Mouse (Mus musculus): Measurements from ENCODE around the gene Pgs1. TPM values are rescaled to one million over a fixed set of nuclear protein-coding genes. Genes with fewer than 3 reads are reported as not detected.

Gene Pgs1
- polyA plus RNA-seq, 1 experiment from 2014 or later: 27.4 TPM

DNA sequence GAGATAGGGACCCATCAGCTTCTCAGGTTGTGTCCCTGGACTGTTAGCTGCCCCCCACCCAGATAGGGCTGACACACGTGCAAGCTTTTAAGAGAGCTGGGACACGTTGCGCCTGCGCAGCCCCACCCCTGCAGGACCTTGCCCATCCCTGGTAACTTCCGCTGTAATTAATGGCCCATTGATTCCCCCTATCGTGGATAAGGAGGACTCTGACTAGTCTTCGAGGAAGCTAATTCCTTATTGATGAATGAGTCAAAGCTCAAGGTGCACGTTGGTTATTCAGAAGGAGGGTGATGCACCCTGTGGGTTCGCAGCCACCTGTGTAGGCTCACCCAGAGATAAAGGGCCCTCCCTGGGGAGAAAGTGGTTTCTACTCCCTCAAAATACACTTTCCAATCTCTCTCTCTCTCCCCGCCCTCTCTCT, 39.1 kb upstream of the Pgs1 start:
- no peak for ATAC-seq (replicated peaks; ENCODE audit: insufficient number of reproducible peaks, low FRiP score, low TSS enrichment)
- Histone ChIP-seq H3K4me3 (ENCODE audit: low read depth, low read length) (no peak overlapping the region), H3K4me2 (no peak overlapping the region), H3K9ac (ENCODE audit: low read depth, low read length) (no peak overlapping the region), H3K36me3 (ENCODE audit: control insufficient read depth, insufficient read depth, low read length) (no peaks in the 10 kb centered on the region), H3K27me3 (ENCODE audit: control insufficient read depth, insufficient read depth, low read length) (peaks cover 6% of the 10 kb centered on the region; the same call in 1 of the 2 replicates), H3K9me3 (replicated peaks; ENCODE audit: control insufficient read depth, low read length) (no peaks in the 10 kb centered on the region), H3K27ac (ENCODE audit: low read depth, low read length) (no peak overlapping the region), H3K4me1 (ENCODE audit: control insufficient read depth, insufficient read depth, low read length) (peaks cover 8% of the 10 kb centered on the region)
- 69% methylated on average over 10 of the region's 10 CpGs for WGBS (ENCODE audit: insufficient replicate concordance)

DNA sequence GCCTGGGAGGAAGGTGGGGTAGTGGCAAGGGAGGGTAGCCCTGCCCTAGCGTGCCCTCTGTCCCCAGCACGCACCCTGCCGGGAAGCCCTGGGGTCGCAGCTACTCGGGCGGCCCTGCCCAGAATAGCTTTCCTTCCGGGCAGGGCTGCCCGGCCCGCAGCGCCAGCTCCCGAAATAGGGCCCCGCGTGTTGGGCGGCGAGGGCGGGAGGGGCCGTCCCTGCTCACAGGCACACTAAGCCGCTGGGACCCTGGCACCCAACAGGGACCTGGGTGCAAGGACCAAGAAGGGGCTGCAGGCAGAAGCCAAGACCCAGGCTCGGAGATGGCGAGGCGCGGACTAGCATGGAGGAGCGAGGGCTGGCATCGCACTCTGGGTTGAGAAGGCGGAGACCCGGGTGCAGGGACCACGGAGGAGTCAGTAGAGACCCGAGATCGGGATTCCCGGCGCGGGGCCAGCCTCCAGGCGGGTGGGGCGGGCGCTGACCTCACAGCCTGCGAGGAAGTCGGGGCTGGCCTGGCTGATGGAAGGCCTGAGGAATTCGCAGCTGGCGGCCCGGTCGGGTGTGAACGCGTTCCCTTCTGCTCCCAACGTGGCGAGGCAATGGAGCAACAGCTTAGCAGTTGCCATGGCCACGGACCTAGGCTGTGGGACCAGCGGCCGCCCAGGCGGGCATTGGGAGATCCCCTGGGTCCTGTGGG, 36.5 kb upstream of the Pgs1 start:
- Histone ChIP-seq H3K4me2 (peak overlapping the region; percentile 85), H3K27me3 (ENCODE audit: control insufficient read depth, insufficient read depth, low read length) (peaks cover 6% of the 10 kb centered on the region; the same call in 1 of the 2 replicates), H3K9me3 (replicated peaks; ENCODE audit: control insufficient read depth, low read length) (no peaks in the 10 kb centered on the region), H3K27ac (ENCODE audit: low read depth, low read length) (peak overlapping the region; percentile 72), H3K4me1 (ENCODE audit: control insufficient read depth, insufficient read depth, low read length) (peaks cover 9% of the 10 kb centered on the region; the same call in 1 of the 2 replicates), H3K9ac (ENCODE audit: low read depth, low read length) (peak overlapping the region; percentile 73), H3K4me3 (ENCODE audit: low read depth, low read length) (peak overlapping the region; percentile 41), H3K36me3 (ENCODE audit: control insufficient read depth, insufficient read depth, low read length) (no peaks in the 10 kb centered on the region)
- peak; percentile 69 for ATAC-seq (replicated peaks; ENCODE audit: insufficient number of reproducible peaks, low FRiP score, low TSS enrichment)
- WGBS (ENCODE audit: insufficient replicate concordance): 1% methylated on average over 49 of the region's 49 CpGs

DNA sequence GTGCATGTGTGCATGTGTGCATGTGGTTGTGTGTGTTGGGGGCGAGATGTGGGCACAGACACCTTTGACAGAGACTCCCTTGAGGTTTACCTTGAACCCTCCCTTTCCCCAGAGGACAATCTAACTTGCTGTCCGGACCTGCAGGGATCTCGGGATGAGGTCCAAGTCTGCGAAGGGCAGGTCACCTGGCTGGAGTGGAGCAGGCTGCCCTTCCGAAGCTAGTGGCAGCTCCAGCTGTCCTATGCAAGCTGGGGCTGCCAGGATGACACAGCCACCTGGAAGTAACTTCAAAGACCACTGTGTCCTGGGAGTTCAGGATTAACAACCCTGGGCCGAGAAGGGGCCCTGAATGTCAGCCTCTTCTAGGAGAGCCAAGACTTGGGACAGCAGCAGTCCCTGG, 34.7 kb upstream of the Pgs1 start:
- no peak overlapping the region for H3K9ac ChIP-seq (ENCODE audit: low read depth, low read length)
- no peak overlapping the region for H3K27ac ChIP-seq (ENCODE audit: low read depth, low read length)
- no peak overlapping the region for H3K4me2 ChIP-seq
- no peak overlapping the region for H3K4me3 ChIP-seq (ENCODE audit: low read depth, low read length)
- WGBS (ENCODE audit: insufficient replicate concordance): 74% methylated on average over 6 of the region's 6 CpGs
- no peak for ATAC-seq (replicated peaks; ENCODE audit: insufficient number of reproducible peaks, low FRiP score, low TSS enrichment)
- no peaks in the 10 kb centered on the region for H3K9me3 ChIP-seq (replicated peaks; ENCODE audit: control insufficient read depth, low read length)
- peaks cover 4% of the 10 kb centered on the region; the same call in 1 of the 2 replicates for H3K27me3 ChIP-seq (ENCODE audit: control insufficient read depth, insufficient read depth, low read length)
- no peaks in the 10 kb centered on the region for H3K36me3 ChIP-seq (ENCODE audit: control insufficient read depth, insufficient read depth, low read length)
- H3K4me1 ChIP-seq (ENCODE audit: control insufficient read depth, insufficient read depth, low read length): peaks cover 14% of the 10 kb centered on the region; the same call in 1 of the 2 replicates

DNA sequence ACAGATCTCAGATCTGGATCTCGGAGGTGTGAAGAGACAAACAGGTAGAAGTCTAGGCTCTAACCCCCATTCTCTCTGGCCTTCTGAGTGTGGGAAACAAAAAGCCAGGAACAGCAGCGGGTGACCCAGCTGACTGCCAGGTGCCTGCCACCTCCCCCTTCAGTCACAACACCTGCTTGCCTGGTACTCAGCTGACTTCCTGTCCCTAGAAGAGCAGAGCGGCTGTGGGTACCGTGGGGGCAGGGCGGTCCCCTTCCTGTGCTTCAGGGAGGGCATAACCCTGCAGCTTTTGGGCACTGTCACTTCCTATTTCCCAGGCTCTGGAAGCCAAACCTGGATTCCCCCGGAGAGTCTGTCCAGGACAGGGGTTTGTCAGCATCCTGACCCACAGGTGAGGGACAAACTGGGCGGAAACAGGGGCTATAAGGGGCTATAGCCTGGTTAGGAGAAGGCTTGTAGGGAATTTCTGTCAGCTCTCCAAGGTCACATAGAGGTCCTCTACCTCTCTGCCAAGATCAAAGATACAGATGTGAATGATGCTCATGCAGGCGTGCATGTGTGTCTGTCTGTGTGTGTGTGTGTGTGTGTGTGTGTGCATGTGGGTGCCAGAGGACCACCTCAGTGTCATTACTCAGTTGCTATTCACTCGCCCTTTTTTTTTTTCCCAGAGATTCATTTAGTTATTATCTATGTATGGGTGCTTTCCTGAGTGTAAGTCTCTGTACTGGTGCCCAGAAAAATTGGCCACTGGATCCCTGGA, 33.7 kb upstream of the Pgs1 start:
- H3K9me3 ChIP-seq (replicated peaks; ENCODE audit: control insufficient read depth, low read length): no peaks in the 10 kb centered on the region
- H3K4me2 ChIP-seq: no peak overlapping the region
- ATAC-seq (replicated peaks; ENCODE audit: insufficient number of reproducible peaks, low FRiP score, low TSS enrichment): no peak
- peaks cover 3% of the 10 kb centered on the region; the same call in 1 of the 2 replicates for H3K27me3 ChIP-seq (ENCODE audit: control insufficient read depth, insufficient read depth, low read length)
- H3K36me3 ChIP-seq (ENCODE audit: control insufficient read depth, insufficient read depth, low read length): no peaks in the 10 kb centered on the region
- H3K27ac ChIP-seq (ENCODE audit: low read depth, low read length): no peak overlapping the region
- 62% methylated on average over 9 of the region's 9 CpGs for WGBS (ENCODE audit: insufficient replicate concordance)
- H3K4me3 ChIP-seq (ENCODE audit: low read depth, low read length): no peak overlapping the region
- peaks cover 14% of the 10 kb centered on the region; the same call in 1 of the 2 replicates for H3K4me1 ChIP-seq (ENCODE audit: control insufficient read depth, insufficient read depth, low read length)
- H3K9ac ChIP-seq (ENCODE audit: low read depth, low read length): no peak overlapping the region

DNA sequence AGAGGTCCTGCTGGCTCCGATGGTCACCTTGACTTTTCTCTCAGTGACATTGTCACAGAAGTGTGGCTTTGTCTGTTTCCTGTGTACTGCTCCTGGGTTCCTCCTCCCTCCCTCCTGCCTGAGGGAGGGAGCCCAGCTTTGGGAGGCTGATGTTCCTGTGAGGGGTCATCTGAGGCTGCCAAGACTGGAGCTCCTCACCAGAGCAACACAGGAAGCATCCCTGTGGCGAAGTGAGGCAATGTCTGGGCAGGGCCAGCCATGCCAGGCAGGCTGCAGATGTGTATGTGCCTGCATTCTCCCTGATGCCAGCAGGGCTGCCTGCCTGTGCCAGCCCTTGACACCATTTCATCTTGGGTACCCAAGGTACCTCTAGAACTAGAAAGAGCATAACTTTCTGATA, 32.0 kb upstream of the Pgs1 start:
- H3K9ac ChIP-seq (ENCODE audit: low read depth, low read length): no peak overlapping the region
- H3K27ac ChIP-seq (ENCODE audit: low read depth, low read length): no peak overlapping the region
- H3K4me1 ChIP-seq (ENCODE audit: control insufficient read depth, insufficient read depth, low read length): peaks cover 18% of the 10 kb centered on the region
- peaks cover 3% of the 10 kb centered on the region; the same call in 1 of the 2 replicates for H3K27me3 ChIP-seq (ENCODE audit: control insufficient read depth, insufficient read depth, low read length)
- no peaks in the 10 kb centered on the region for H3K9me3 ChIP-seq (replicated peaks; ENCODE audit: control insufficient read depth, low read length)
- no peak for ATAC-seq (replicated peaks; ENCODE audit: insufficient number of reproducible peaks, low FRiP score, low TSS enrichment)
- no peak overlapping the region for H3K4me3 ChIP-seq (ENCODE audit: low read depth, low read length)
- H3K36me3 ChIP-seq (ENCODE audit: control insufficient read depth, insufficient read depth, low read length): no peaks in the 10 kb centered on the region
- H3K4me2 ChIP-seq: no peak overlapping the region
- WGBS (ENCODE audit: insufficient replicate concordance): 59% methylated on average over 2 of the region's 2 CpGs

DNA sequence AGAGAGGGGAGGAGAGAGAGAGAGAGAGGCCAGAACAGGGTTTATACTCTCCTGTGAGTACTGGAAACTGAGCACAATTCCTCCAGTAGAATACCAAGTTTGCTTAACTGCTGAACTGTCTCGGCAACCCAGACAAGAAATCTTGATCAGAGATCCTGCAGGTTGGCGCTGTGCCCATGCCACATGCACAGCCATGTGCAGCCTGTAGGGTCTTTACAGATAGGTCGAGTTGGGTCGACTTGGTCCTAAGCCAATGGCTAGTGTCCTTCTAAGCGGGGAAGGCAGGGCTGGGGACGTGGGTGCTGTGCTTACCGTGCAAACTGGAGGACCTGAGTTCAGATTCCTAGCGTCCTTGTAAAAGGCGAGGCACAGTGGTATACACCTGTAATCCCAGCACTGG, 31.3 kb upstream of the Pgs1 start:
- H3K36me3 ChIP-seq (ENCODE audit: control insufficient read depth, insufficient read depth, low read length): no peaks in the 10 kb centered on the region
- 81% methylated on average over 9 of the region's 9 CpGs for WGBS (ENCODE audit: insufficient replicate concordance)
- no peaks in the 10 kb centered on the region for H3K9me3 ChIP-seq (replicated peaks; ENCODE audit: control insufficient read depth, low read length)
- peak overlapping the region; percentile 3; the same call in 1 of the 2 replicates for H3K9ac ChIP-seq (ENCODE audit: low read depth, low read length)
- H3K4me2 ChIP-seq: no peak overlapping the region
- H3K27me3 ChIP-seq (ENCODE audit: control insufficient read depth, insufficient read depth, low read length): peaks cover 3% of the 10 kb centered on the region; the same call in 1 of the 2 replicates
- peaks cover 15% of the 10 kb centered on the region; the same call in 1 of the 2 replicates for H3K4me1 ChIP-seq (ENCODE audit: control insufficient read depth, insufficient read depth, low read length)
- no peak overlapping the region for H3K4me3 ChIP-seq (ENCODE audit: low read depth, low read length)
- no peak overlapping the region for H3K27ac ChIP-seq (ENCODE audit: low read depth, low read length)
- ATAC-seq (replicated peaks; ENCODE audit: insufficient number of reproducible peaks, low FRiP score, low TSS enrichment): no peak

DNA sequence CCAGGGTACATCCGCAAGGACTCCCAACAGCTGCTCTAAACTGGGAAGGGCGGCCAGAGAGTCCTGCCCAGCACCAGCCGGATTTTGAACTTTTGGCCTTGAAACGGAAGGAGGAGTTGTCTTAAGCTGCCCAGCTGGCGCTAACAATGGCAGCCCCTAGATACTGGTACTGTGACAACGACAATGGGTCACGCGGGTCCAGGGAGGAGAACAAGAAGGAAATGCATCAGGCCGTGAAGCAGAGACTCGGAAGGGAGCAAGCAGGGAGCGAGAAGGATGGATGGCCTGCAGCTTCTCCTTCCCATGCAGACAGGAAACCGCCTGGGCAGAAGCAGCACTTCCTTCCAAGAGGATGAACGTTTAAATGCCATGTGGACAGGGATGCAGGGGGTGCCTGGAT, 30.5 kb upstream of the Pgs1 start:
- H3K36me3 ChIP-seq (ENCODE audit: control insufficient read depth, insufficient read depth, low read length): no peaks in the 10 kb centered on the region
- peaks cover 3% of the 10 kb centered on the region; the same call in 1 of the 2 replicates for H3K27me3 ChIP-seq (ENCODE audit: control insufficient read depth, insufficient read depth, low read length)
- no peak overlapping the region for H3K4me3 ChIP-seq (ENCODE audit: low read depth, low read length)
- no peak for ATAC-seq (replicated peaks; ENCODE audit: insufficient number of reproducible peaks, low FRiP score, low TSS enrichment)
- H3K4me2 ChIP-seq: no peak overlapping the region
- no peak overlapping the region for H3K27ac ChIP-seq (ENCODE audit: low read depth, low read length)
- no peaks in the 10 kb centered on the region for H3K9me3 ChIP-seq (replicated peaks; ENCODE audit: control insufficient read depth, low read length)
- H3K4me1 ChIP-seq (ENCODE audit: control insufficient read depth, insufficient read depth, low read length): peaks cover 15% of the 10 kb centered on the region; the same call in 1 of the 2 replicates
- no peak overlapping the region; the same call in 1 of the 2 replicates for H3K9ac ChIP-seq (ENCODE audit: low read depth, low read length)
- 61% methylated on average over 13 of the region's 13 CpGs for WGBS (ENCODE audit: insufficient replicate concordance)

DNA sequence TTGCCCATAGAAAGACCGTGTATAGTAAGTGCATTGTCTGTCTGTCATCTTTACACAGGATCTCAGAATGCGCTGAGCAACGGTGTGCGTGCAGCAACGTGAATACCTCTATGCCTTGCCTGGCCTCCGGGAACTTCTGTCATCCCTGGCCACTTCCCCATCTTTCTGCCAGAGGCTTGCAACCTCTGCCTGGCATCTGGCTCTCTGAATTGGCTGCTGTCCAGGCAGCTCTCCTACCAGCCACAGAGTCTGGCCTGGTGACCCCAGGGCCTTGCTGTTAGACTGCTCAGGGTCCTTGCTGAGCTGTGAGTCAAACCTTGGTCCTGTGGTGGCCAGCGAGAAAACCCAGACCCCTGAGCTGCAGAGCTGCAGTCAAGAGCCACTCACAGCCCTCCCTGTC, 27.9 kb upstream of the Pgs1 start:
- no peak overlapping the region for H3K9ac ChIP-seq (ENCODE audit: low read depth, low read length)
- 69% methylated on average over 7 of the region's 7 CpGs for WGBS (ENCODE audit: insufficient replicate concordance)
- ATAC-seq (replicated peaks; ENCODE audit: insufficient number of reproducible peaks, low FRiP score, low TSS enrichment): no peak

More for the DNA sequence above, 27.9 kb upstream of the Pgs1 start:
- no peaks in the 10 kb centered on the region for H3K27me3 ChIP-seq (ENCODE audit: control insufficient read depth, insufficient read depth, low read length)
- H3K27ac ChIP-seq (ENCODE audit: low read depth, low read length): no peak overlapping the region
- no peaks in the 10 kb centered on the region for H3K9me3 ChIP-seq (replicated peaks; ENCODE audit: control insufficient read depth, low read length)
- peaks cover 32% of the 10 kb centered on the region for H3K4me1 ChIP-seq (ENCODE audit: control insufficient read depth, insufficient read depth, low read length)
- no peaks in the 10 kb centered on the region for H3K36me3 ChIP-seq (ENCODE audit: control insufficient read depth, insufficient read depth, low read length)
- no peak overlapping the region for H3K4me3 ChIP-seq (ENCODE audit: low read depth, low read length)
- no peak overlapping the region for H3K4me2 ChIP-seq

All from heart, embryonic 11.5 days (tissue).